Mouse (Mus musculus) mouse embryonic stem cell (cell line): ENCODE data around the gene Fam204a.

Source experiments
- in situ Hi-C, 2 experiments: fragments of 300-500 bp; cut with MboI; formaldehyde crosslinking; loops; 1 replicate in 1 of 2; 3 replicates in 1 of 2; pipeline ENCODE4 v1.14.3; 2019 to 2020; ENCODE audit warnings: low sequenced_read_pairs in 2 of 2, low pct_unique_long_range_greater_than_20kb in 1 of 2, mixed read lengths in 1 of 2; ENCODE audit not compliant: unreplicated experiment in 1 of 2

Gene Fam204a

GRCm38 (mm10) chr19:60178771-60179563 lies 47.5 kb downstream of the Fam204a start:
- in situ Hi-C loops: no loop called here

- in situ Hi-C loops: loop anchor here (25.0 kb wide), 1 partner anchor 703 kb away; the partner anchor contains the start of gene Emx2 (in 2 of the 2)
Observed at GRCm38 (mm10) chr19:60165417-60165816, 61.1 kb downstream of the Fam204a start.

GRCm38 (mm10) chr19:60160611-60161274 lies 65.8 kb downstream of the Fam204a start:
- in situ Hi-C loops: loop anchor here (25.0 kb wide), 1 partner anchor 698 kb away; the partner anchor contains the start of gene Emx2 (in 2 of the 2)

GRCm38 (mm10) chr19:60159827-60160226 lies 66.7 kb downstream of the Fam204a start:
- in situ Hi-C loops: loop anchor here (25.0 kb wide), 1 partner anchor 698 kb away; the partner anchor contains the start of gene Emx2 (in 2 of the 2)

DNA sequence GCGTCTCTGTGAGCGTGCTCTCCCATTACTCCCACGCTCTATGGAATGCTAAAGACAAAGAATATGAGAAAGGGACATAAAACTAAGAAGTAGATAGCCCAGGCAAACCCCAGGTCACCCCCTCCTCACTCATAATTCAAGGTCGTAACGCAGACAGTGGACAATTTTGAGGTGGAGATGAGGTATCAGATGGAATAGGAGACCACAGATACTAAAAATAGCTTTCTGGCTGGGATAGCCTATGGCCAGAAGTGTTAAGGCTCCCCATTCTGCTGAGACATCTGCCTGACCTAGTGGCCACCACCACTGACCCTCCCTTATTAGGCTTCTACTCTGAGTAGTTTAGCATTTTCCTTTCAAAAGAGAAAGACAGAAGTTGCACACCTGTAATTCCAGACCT lies 71.2 kb downstream of the Fam204a start:
- in situ Hi-C loops: loop anchor here (25.0 kb wide), 1 partner anchor 693 kb away; the partner anchor contains the start of gene Emx2 (in 2 of the 2)

DNA sequence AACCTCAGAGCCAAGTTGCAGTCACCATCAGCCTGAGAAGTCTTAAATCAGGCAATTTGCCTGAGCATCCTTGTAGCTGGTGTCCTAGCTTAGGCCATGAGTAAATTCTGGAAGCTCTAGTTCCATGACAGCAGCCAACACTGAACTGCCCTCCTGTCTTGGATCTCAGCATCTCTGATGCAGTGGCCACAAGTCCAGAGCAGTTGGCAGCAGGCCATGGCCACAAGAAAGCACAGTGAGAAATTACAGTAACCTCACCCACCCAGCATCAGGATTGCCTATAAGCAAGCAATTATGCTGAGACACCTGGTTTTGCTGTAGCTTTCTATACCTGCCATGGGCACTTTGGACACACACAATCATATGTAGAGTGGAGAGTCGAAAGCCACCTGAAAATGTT lies 73.4 kb downstream of the Fam204a start:
- in situ Hi-C loops: loop anchor here (25.0 kb wide), 1 partner anchor 691 kb away; the partner anchor contains the start of gene Emx2 (in 2 of the 2)

DNA sequence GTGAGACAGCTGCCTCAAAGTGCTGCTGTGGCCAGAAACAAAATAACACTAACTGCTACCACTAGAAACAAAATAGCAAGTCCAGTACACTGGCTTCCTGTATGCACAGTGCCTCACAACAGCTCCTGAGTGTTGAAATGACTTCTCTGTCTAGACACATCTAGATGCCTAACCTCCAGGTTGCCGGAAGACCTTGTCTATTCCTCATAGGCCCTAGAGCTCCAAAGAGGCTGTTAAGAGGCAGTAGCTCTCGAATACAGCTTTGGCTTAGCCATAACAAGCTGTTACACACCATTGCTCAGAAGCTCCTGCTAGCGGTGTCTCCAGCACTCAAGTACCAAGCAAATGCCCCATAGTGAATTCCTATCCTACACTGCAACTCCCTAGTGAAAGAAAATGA lies 76.4 kb downstream of the Fam204a start:
- in situ Hi-C loops: loop anchor here (25.0 kb wide), 1 partner anchor 688 kb away; the partner anchor contains the start of gene Emx2 (in 2 of the 2)

- in situ Hi-C loops: loop anchor here in 1 of 2 experiments (25.0 kb wide), 1 partner anchor 362 kb away; no protein-coding TSS in a partner anchor
Observed at GRCm38 (mm10) chr19:60149078-60149960, 77.2 kb downstream of the Fam204a start.
